Mouse (Mus musculus): Measurements from ENCODE around the gene Rbak.
"Not testable (repeated sequence)": the region's sequence is repeated elsewhere in the genome, so short reads cannot be mapped to it uniquely, and the experiment has no call there.

The Rbak gene

DNA sequence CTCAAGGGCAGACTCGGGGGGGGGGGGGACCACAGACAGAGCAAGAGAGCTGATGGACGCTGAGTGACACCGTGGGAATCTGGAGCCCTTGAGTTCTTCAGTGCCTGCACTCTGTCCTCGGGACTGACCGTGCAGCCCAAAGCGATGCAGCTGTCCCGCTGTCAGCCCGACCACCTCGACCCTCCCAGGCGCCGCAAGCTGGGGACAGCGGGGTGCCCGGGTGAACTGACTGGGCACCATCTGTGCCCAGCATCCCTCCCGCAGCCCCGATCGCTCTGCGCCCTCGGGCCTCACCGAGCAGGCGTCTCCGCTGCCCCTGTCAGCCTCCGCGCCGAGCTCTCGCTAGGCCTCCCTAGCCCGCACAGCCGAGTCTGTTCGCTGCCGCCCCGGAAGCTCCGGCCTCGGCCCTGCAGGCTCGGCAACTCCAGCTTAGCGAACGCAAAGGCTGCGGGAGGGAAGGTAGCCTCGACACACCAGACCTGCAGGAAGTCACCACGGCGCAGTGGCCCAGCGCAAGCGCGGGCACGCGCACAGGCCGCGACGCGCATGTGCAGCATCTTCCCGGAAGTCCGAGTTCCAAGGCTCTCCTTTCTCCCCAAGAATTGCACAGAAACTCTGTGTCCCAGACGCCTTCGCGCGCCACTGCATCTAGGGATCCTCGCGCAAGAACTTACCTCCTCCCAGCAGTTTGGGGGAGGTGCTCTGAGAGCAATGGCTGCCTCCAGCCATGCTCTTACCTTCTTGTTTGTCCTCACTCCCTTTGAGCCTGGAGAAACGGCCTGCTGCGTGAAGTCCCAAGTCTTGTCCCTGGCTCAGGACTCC lies at the start of gene Rbak, which contains the start of gene Spdye4b:
TSS of gene Rbak (minus strand) at position 521 of the 822 bp plus-strand sequence.
TSS of gene Spdye4b (plus strand) at position 763 of the 822 bp plus-strand sequence.
- peak; percentile 87 for DNase-seq (ENCODE audit: low spot score)

DNA sequence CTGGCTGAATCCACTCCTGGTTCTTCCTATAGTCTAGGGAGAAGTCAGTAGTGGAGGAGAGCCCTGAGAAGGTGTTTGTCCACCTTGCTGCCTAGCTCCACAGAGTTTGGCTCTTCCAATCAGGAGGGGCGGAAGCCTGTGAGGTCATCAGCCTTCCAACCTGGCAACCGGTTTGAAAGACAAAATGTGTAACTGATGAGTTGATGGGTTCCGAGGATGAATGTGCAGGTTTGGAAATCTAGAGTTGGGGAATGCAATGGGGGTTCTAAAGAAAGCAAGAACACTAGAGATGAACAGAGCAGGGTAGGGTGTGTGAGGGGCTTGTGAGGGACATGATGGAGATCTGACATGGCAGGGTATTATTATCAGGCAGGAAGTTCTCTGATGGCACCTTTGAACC lies 46.2 kb upstream of the Rbak start, which contains the start of gene Spdye4a:
TSS of gene Spdye4a (minus strand) at position 101 of the 400 bp plus-strand sequence.
- DNase-seq (ENCODE audit: low spot score), result no peak

- DNase-seq (ENCODE audit: low spot score), result no peak
These were observed 41.7 kb upstream of the Rbak start for GRCm38 (mm10) chr5:143222287-143222686.

GRCm38 (mm10) chr5:143220996-143221395 lies 40.4 kb upstream of the Rbak start:
- no peak for DNase-seq (ENCODE audit: low spot score)

- no peak for DNase-seq (ENCODE audit: low spot score)
These were observed 33.3 kb upstream of the Rbak start for GRCm38 (mm10) chr5:143213832-143214231.

DNA sequence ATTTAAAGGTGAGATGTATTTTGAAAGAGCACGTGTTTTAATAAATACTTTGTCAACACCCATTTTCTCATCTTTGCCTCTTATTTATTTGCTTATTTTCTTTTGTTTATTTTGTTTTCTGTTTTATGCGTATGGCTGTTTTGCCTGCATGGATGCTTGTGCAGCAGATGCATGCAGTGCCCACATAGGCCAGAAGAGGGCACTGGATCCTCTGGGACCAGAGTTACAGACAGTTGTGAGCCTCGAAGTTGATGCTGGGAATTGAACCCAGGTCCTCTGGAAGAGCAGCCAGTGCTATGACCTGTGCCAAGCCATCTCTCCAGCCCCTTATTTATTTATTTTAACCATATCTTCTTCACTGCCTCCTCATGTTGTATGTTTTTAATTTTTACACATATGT lies 24.4 kb upstream of the Rbak start:
- no peak for DNase-seq (ENCODE audit: low spot score)

DNA sequence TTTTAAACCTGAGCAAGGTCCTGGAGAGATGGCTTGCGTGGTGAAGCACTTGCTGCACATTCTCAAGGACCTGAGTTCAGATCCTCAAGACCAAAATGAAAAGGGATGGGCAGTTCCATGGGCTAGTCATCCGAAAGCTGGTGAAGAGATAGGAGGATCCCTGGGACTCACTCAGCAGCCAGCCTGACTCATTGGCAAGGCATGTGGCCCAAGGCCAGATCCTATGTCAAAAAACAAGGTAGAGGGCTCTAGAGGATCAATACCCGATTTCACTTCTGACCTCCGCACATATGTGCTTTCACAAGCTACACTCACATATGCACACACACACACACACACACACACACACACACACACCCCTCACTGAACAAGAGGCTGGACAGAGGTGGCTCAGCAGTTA lies 15.9 kb upstream of the Rbak start:
- DNase-seq (ENCODE audit: low spot score), result no peak

DNA sequence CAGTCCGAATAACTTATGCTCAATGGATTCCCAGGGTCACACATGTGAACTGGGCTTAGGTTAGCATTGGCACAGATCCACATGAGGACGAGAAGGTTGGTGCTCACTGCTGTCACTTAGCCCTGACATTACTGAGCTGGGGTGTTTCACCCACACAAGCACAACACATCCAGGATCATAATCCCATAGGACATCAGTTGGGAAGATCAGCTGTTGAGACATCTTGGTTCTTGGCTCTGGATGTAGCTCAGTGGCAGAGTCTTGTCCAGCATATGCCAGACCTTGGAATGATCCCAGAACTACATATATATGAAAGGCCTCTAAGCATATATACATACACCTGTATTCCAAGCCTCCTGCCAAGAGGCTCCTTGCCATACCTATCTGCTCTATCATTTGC lies 14.6 kb upstream of the Rbak start:
- no peak for DNase-seq (ENCODE audit: low spot score)

DNA sequence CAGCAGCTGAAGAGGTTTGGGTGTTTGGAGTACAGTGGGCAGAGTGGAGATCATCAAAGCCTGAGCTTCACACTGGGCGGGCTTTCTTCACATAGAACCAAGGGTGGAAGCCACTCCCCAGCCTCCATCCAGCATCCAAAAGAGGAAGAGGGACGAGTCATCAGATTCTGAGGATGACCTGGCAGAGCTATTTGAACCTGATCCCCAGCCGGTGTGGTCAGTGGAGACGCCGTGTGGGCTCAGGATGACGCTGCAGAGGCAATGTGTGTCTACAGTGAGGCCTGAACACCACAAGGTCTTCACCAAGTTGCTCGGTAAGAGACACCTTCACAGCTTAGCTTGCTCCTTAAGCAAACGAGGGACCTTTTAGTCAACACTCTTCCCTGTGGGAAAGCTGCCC lies 14.2 kb upstream of the Rbak start:
- DNase-seq (ENCODE audit: low spot score), result not testable (repeated sequence)

GRCm38 (mm10) chr5:143192806-143193205 lies 12.2 kb upstream of the Rbak start:
- no peak for DNase-seq (ENCODE audit: low spot score)

DNA sequence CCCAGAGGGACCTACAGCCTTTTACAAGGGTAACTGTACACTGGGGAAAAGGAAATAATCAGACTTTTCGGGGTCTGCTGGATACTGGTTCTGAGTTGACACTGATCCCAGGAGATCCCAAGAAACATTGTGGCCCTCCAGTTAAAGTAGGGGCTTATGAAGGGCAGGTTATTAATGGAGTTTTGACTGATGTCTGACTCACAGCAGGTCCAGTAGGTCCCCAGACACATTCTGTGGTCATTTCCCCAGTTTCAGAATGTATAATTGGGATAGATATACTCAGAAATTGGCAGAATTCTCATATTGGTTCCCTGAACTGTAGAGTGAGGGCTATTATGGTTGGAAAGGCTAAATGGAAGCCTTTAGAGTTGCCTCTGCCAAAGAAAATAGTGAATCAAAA lies 7.4 kb upstream of the Rbak start:
- not testable (repeated sequence) for DNase-seq (ENCODE audit: low spot score)

GRCm38 (mm10) chr5:143179179-143179578 lies 1.4 kb downstream of the Rbak start:
- DNase-seq (ENCODE audit: low spot score), result no peak

DNA sequence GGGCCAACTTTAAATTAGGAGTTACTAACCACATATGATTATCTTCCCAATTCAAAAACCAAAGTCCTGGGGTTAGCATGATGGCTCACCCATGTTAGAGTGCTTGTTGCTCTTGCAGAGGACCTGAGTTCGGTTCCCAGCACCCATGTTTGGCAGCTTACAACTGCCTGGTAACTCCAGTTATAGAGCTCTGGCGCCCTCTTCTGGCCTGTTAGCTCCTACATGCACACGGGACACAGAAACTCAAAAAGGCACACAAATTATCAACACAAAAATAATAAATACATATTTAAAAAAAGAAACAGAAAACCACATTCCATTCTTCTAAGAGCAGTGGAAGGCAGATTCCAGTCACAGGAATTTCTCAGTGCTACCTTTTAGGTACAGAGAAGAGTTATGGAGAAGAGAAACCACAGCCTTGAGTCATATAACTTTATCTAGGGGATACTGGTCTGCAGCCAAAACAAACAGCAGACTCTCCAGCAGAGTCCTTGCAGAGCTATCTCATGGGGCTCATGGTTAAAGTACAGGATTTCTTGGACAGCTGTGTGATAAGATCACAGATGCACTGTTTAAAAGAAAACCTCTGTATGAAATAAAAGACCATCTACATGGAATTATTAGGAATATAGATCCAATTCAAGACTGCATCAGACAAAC lies 2.9 kb downstream of the Rbak start:
- DNase-seq (ENCODE audit: low spot score), result no peak

- DNase-seq (ENCODE audit: low spot score), result no peak
These were observed 4.6 kb downstream of the Rbak start for GRCm38 (mm10) chr5:143175970-143176369.

GRCm38 (mm10) chr5:143165508-143166070 lies 15.0 kb downstream of the Rbak start:
- DNase-seq (ENCODE audit: low spot score), result no peak

DNA sequence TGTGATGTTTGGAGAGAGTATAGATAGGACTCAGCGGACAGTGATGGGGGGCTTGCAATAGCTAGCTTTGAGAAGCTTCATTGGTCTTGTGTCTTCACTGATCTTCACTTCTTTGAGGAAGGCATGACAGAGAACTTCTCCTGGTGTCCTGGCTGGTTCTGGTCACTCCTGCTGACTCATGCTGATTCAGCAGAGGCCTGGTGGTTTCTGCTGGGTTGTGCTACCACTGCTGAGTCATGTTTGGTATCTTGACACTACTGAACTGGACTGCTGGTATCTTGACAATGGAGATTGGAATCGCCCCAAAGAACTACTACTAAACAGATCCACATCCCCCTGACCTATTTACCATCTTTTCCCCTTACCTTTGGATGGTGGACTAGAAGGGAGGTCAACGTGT lies 25.0 kb downstream of the Rbak start:
- no peak for DNase-seq (ENCODE audit: low spot score)

DNA sequence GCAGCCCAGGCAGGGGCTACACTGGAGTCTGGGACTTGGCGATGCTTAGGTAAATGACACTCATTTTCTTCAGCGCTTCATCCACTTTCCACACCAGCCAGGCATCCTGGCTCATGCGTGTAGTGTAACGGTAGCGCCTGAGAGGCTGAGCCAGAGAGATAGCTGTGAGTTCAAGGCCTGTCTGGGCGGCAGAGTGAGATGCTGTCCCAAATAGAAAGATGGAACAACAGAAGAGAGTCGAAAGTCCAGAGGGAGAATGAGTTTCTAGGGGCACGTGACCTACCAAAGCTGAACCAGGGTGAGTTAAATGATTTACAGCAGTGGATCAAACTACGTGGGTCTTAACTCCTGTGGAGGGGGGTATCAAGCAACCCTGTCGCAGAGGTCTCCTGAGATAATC lies 26.8 kb downstream of the Rbak start:
- DNase-seq (ENCODE audit: low spot score), result no peak

DNA sequence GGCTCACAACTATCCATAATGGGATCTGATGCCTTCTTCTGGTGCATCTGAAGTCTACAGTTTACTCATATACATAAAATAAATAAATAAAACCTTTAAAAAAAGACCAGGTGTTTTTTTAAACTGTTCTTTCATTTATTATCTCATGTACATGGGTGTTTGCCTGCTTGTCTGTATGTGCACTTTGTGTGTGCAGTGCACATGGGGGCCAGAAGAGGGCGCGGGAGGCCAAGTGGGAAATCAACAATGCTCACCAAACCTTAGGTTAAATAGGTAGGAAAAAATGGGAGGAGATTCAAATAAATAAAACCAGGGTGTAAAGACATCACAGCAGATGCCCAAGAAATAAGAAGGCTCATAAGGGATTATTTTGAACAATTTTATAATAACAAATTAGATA lies 30.5 kb downstream of the Rbak start:
- no peak for DNase-seq (ENCODE audit: low spot score)

GRCm38 (mm10) chr5:143149536-143149935 lies 31.0 kb downstream of the Rbak start:
- DNase-seq (ENCODE audit: low spot score), result no peak

DNA sequence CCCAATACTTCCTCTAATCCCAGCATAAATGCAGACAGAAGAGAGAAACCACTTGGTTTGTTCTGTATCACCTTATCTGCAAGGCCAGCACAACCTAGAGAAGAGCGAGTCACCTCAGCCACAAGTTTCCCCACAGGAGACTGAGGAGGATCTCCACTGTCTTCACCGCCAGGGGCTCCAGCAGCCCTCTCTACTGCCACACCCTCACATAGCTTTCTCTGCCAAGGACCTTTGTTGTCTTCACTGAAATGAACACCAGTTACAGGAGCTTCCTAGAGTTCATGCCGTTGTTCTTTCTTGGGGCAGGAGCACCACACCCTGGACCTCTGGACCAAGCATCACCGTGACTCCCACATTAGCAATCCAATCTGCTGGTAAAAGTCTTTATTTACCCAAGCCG lies 31.9 kb downstream of the Rbak start:
- no peak for DNase-seq (ENCODE audit: low spot score)

GRCm38 (mm10) chr5:143147481-143147880 lies 33.1 kb downstream of the Rbak start, which contains the start of gene Olfr718-ps1:
Gene Olfr718-ps1 (minus strand): TSS chr5:143147581.
- no peak for DNase-seq (ENCODE audit: low spot score)

GRCm38 (mm10) chr5:143137580-143137979 lies 43.0 kb downstream of the Rbak start:
- DNase-seq (ENCODE audit: low spot score), result no peak

DNA sequence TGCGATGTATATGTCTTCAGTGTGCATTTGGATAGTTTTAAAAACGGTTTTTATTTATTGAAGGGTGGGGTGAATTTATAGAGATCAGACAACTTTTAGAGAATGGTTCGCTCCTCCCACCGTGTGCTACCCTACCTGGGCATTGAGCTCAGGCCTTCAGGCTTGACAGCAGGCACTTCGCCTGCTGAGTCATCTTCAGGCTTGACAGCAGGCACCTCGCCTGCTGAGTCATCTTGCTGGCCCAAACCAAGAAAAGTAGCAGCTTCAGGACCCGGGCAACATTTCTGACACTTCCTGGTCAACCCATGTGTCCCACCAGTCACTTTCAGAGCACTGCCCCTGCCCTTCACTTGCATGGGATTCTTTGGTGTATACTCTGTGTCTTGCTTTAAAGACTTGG lies 45.5 kb downstream of the Rbak start:
- DNase-seq (ENCODE audit: low spot score), result no peak

Measured in layer of hippocampus, adult 9-10 months (tissue).